Mouse (Mus musculus) left cerebral cortex, adult 8-10 months (tissue): Measurements from ENCODE around the gene Hoxb7. TPM values are rescaled to one million over a fixed set of nuclear protein-coding genes. Genes with fewer than 3 reads are reported as not detected.

ENCODE experiments used
- DNase-seq, 2 experiments: peaks; one replicate each; pipeline ENCODE4 v3.0.0; 2022; ENCODE audit warnings: low spot score in 2 of 2
- total RNA-seq, 4 experiments: library from RNA; stranded (reverse); gene quantifications; 2 replicates each; pipeline ENCODE4 v1.2.4; 2022

The Hoxb7 gene
- total RNA-seq, 4 experiments from 2014 or later: not detected

GRCm38 (mm10) chr11:96314671-96315343 lies 28.4 kb downstream of the Hoxb7 start:
- DNase-seq: no peak

GRCm38 (mm10) chr11:96315344-96315681 lies 28.9 kb downstream of the Hoxb7 start:
- no peak for DNase-seq

GRCm38 (mm10) chr11:96316696-96317607 lies 30.5 kb downstream of the Hoxb7 start:
- DNase-seq: no peak

GRCm38 (mm10) chr11:96317608-96318367 lies 31.4 kb downstream of the Hoxb7 start, which contains the start of gene Hoxb4:
TSS of gene Hoxb4 (plus strand) at chr11:96318267.
- DNase-seq: no peak

- DNase-seq: no peak
These were observed 32.1 kb downstream of the Hoxb7 start for GRCm38 (mm10) chr11:96318368-96319070.

GRCm38 (mm10) chr11:96319071-96319902 lies 32.9 kb downstream of the Hoxb7 start:
- no peak for DNase-seq

GRCm38 (mm10) chr11:96319910-96320309 lies 33.5 kb downstream of the Hoxb7 start:
- no peak for DNase-seq

GRCm38 (mm10) chr11:96320688-96321087 lies 34.3 kb downstream of the Hoxb7 start:
- no peak for DNase-seq

- no peak for DNase-seq
These were observed 35.4 kb downstream of the Hoxb7 start for GRCm38 (mm10) chr11:96321846-96322245.

GRCm38 (mm10) chr11:96322738-96323137 lies 36.3 kb downstream of the Hoxb7 start:
- no peak for DNase-seq

- no peak for DNase-seq
These were observed 36.7 kb downstream of the Hoxb7 start, which contains the start of gene Hoxb3 for GRCm38 (mm10) chr11:96323154-96323553. TSS of gene Hoxb3 (plus strand) at chr11:96323326.

GRCm38 (mm10) chr11:96324125-96324524 lies 37.7 kb downstream of the Hoxb7 start:
- DNase-seq: no peak

GRCm38 (mm10) chr11:96324965-96325364 lies 38.5 kb downstream of the Hoxb7 start:
- no peak for DNase-seq

GRCm38 (mm10) chr11:96325747-96326212 lies 39.4 kb downstream of the Hoxb7 start:
- DNase-seq: no peak

- no peak for DNase-seq
These were observed 40.3 kb downstream of the Hoxb7 start for GRCm38 (mm10) chr11:96326705-96327104.

- no peak for DNase-seq
These were observed 40.7 kb downstream of the Hoxb7 start for GRCm38 (mm10) chr11:96327122-96327521.

GRCm38 (mm10) chr11:96327750-96328149 lies 41.3 kb downstream of the Hoxb7 start:
- DNase-seq: no peak

GRCm38 (mm10) chr11:96328605-96329004 lies 42.2 kb downstream of the Hoxb7 start:
- no peak for DNase-seq

- DNase-seq: no peak
These were observed 45.7 kb downstream of the Hoxb7 start for GRCm38 (mm10) chr11:96332105-96332504.

- no peak for DNase-seq
These were observed 46.2 kb downstream of the Hoxb7 start for GRCm38 (mm10) chr11:96332618-96333032.
